Mouse (Mus musculus) ovary, postnatal 10 days (tissue): Measurements from ENCODE around the gene Plb1.

Experiments
- DNase-seq: peaks from one replicate; pipeline ENCODE4 v3.0.0; 2022; ENCODE audit warnings: low spot score

Gene Plb1

DNA sequence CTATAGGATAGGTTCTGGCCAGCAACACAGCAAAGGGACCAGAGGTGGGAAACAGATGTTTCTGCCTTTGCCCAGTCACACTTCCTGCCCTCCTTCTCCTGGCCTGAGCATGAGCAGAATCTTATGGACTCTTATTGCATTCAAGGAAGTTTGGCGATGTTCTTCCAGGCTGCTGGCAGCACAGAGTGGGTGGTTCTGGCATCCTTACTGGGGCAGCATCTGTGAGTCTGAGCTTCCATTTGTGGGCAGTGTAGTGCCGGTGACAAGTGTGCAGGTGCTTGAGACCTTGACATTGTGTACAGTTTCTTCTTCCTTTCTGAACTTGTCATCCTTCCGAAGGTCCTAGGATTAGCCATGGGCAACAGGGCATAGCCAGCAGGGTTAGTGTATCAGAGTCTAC, 12.9 kb downstream of the Plb1 start:
- no peak for DNase-seq

DNA sequence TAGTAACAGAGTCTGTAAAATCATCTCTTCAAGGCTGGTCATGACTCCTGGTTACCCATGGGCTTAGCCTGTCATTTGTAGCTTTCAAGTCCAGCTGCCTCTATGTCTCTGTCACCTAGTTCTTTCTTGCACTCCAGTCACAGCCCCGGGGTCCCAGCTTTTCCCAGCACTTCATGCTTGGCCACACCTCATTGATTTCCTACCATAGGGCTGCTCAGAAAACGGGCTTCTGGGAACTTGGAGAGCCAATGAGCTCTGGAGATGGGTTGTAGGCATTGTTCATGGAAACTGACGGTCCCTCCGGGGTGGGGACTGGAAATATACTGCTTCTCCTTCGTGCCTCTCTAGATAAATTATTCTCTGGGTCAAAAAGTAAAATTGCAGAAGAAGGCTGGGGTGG, 28.2 kb downstream of the Plb1 start:
- no peak for DNase-seq

DNA sequence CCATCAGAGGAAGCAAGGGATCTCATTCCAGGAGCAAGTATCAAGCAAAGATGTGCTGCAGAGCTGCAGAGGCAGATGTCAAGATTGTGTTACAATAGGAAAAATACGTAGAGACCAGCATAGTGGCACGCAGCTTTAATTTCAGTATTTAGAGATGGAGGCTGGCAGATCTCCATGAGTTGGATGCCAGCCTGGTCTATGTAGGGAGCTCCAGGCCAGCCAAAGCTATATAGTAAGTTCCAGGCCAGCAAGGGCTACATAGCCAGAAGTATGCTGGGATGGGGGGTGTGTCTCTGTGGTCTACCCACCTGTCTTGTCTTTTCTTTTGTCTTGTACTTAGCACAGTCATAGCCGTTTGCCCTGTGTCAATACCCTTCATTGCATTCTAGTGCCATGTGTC, 28.7 kb downstream of the Plb1 start:
- DNase-seq = no peak

DNA sequence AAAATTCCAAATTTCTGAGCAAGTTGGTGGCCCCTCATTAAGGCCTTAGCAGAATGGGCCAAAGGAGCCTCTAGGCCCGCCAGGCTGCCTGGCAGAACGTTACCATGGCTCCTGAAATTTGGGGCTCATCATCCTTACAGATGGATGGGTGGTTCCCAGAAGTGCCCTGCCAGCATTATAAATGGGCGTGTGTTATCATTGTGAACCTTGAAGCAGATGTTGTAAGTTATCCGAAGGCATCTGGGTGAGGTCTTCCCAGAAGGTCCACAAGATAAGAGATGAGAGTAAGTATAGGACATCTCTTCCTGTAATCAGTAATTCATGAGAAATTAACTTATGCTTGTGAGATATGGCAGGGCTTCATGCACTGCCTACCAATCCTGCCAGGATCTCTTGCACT, 30.0 kb downstream of the Plb1 start:
- no peak for DNase-seq

DNA sequence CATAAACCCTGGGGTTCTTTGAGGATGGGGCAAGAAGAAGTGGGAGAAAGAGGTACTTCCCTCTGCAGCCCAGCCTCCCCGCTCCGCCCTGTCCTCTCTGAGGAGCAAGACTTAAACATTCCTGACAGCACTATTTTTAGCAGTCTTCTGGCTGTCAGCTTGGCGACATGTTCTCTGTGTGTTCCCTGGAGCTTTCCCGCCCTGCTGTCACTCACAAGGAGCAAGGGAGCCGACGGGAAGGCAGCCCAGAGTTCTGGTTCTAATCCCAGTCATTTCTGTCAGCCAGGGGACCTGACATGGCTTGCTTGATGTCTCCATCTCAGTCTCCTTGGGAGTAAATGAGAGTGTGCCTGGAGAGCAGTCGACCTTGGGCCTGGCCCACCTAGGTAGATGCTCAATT, 40.0 kb downstream of the Plb1 start:
- no peak for DNase-seq

DNA sequence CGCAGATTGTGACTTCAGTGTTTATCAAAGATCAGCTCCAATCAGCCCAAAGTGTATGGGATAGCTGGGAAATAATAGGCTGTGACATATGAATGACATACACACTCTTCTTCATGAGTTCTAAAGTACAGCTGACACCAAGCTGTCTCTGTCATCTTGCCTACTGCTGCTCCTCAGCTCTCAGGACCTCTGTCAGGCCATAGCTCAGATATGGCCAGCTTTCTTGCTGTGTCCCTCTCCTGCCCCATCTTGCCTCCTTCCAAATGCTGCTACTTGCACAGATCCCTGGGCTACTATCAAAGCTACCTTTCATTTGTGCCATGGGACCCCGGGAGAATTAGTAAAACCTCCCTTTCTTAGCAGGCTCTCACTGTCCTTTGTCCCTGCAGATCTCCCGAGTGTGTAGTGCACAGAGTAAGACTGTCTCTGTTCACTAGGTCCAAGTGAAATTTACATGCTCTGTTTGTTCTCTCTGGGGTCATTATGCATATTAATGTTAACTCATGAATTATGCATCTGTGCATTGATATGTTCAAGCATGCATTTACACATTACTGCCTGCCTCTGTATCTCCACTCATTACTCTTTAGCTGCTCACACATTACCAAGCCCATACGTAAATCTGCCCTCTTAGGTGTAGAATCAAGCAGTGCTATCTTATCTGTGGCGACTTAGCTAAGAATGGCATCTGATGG, 45.6 kb downstream of the Plb1 start:
- no peak for DNase-seq

DNA sequence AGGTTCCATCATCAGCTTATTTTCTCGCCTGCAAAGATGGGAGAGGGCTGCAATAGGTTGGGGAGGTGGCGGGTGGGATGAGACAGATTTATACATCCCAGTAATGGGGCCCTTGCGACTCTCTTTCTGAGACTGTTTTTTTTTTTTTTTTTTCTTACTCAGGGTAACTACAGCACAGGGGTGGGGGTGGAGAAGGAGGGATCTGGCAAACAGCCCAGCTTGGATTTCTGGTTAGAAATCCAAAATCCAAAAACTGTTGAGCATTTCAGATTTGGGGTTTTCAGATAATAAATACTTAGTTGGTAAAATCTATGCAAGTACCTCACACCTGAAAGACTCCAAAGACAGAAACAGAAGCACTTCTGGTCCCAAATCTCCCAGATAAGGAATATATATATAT, 47.6 kb downstream of the Plb1 start:
- DNase-seq = no peak

DNA sequence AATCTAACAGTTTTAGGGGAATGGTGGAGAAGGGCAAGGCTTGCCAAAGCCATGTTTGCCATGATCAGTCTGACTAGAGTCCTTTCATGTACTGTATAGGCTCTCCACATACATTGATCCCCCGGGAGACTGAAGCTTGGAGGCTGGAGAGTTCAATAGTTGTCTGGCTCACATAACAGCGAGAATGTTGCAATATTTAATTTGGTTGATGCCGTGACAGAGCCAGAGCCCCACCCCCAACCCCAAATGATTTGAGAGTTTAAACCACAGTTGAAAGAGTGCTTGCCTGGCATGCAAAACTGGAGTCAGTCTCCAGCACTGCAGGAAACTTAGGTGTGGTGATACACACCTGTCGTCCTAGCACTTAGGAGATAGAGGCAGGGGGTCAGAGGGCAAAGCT, 49.8 kb downstream of the Plb1 start:
- DNase-seq = no peak

DNA sequence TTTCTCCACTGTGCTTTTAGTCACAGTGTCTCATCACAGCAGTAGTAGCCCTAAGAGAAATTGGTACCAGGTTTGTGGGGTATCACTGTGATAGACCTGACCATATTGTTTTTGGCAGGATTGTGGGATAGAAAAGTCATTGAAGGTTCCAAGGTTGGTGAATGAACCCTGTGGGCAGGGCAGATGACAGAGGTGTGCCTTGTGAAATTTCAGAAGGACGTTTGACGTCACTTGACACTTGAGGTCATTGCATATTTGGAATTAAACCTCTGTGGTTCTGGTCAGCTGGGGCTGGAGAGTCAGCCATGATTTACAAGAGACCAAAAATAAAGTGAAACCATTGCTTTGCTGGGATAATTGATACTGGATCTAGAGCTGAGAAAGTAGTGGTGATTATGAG, 50.9 kb downstream of the Plb1 start:
- no peak for DNase-seq

DNA sequence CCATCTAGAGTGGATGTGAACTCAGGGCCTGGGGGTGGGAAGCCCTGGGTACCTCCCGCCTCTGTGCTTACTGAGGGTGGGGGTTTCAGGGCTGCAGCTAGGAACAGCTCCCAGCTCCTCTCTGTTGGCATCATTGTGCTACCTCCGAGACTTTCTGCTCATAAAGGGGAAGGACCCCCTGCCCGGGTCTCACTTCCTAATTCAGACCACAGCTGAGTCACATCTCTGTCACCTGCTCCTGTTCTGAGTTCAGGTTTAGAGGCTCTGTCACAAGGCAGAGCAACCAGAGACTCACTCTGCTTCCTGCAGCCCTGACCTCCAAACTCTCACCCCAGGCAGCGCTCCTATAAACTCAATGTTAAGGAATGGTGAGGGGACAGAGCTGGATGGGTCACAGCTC, 53.8 kb downstream of the Plb1 start:
- no peak for DNase-seq

DNA sequence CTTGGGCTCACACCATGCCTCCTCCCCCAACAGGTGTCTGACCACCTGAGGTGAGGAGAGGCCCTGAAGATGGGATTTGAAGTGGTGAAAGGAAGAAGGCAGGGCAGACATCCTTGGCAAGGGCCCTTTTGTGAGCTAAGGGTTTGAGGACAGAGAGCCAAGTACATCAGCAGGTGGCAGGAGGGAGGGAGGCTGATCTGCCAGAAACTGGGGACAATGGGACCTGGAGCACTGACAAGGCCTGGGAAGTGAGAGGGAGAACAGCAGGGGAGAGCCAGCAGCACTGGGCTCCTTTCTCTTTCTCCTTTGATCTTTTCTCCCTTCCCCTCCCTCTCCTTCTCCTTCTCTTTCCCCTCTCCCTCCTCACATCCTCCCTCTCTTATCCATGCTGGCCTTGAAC, 55.5 kb downstream of the Plb1 start:
- DNase-seq = no peak

DNA sequence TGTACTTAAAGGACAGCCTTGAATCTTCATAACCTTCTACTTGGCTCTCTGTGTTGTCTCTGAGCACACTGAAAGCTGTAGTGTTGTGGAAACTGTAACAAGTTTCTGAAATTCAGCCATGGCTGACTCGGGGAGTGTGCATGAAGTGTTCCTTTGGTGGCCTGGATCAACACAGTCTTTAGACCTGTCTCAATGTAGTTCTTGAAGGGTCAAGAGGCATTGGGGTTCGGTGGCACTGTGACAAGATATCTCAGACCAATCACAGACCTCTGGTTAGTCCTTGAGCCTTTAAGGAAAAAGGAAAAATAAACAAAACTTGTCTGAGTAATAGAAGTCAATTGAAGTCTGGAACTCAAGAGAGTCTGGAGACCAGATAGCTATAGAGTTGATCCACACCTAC, 58.8 kb downstream of the Plb1 start:
- DNase-seq = no peak

DNA sequence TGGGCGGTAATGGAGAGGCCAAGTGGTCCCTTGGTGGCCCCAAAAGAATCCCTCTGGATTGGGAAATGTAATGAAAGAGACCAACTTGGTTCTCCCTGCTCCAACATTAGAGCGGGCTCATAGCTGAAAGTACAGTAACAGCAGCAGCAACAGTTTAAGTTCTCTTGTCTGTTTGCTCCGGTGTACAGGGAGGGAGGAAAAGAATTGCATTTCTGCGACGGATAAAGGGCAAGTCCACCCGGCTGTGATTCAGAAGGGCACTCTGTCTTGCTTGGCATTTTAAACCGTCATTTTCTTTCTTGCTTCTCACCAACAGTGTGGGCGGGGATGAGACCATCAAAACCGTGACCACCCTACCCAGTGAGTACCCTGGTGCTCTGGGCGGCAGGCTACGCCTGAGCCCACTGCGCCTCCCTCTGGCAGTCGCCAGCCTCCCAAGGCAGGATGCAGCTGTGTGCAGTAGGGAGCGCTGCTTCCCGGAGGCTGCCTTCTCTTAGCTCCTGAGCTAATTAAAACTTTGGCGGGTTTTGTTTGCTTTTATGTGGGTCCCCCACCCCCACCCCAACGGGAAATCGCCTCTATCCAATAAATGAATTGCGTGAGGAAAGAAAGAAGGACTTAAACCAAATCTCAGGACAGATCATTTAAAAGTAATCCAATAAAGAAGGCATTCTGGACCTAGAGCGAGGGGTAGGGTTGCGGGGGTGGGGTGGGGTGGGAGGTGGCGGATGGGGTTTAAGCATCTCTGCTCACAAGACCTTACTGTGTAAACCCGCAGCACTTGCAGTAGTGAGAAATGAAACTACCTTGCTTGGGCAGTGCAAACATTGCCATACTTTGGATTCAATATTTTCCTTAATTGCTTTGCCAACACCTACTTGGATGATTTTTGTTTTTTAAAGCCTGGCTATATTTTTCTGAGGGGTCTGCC, 70.7 kb downstream of the Plb1 start:
- DNase-seq = peak; percentile 19

DNA sequence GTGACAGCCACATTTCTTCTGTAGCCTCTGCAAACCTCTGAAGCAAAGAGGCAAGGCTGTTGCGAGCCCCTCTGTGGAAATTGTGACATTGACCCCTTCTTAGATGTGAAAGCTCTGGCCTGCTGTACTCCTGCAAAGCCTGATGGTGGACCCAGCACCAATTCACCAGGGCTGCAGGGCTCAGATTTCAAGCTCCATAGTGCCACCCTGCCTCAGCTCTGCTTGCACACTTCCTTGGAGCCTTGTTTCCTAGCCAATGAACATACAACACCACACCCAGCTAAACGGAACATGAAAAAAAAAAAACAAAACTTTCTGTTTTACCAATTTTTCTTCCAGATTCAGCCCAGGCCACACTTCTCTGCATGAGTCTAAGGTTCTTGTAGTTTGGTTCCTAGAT, 74.6 kb downstream of the Plb1 start:
- no peak for DNase-seq

DNA sequence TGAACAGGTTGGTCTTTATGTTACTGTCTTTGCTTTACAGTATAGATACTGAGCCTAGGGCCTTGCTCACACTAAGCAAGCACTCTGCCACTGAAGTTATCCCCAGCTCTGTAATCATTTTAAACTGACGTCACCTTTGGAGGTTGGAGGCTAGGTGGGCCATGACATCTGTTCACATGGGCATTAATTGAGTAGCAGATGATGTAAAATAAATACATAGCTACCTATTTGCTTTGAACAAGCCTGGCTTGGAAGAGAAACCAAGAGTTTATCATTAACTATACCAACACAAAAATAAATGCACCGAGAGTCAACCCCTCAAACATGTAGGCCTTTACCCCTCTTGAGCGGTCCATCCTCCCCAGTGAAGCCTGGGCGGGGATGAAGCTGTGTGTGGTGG, 76.1 kb downstream of the Plb1 start:
- DNase-seq = no peak

DNA sequence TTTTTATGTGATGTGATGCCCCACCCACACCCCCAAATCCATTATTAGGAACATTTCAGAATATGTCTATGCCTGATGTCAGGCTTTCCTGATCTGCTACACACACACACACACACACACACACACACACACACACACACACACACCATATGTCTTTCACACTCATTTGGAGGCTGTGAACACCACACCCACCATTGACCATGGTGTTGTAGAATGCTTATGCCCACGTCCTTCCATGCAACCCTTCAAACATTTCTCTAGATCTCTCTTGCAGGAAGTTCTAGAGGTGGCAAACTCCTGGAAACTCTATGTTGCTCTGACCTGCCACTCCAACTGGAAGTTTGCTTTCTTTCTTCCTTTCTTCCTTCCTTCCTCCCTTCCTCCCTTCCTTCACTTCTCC, 77.2 kb downstream of the Plb1 start:
- no peak for DNase-seq

DNA sequence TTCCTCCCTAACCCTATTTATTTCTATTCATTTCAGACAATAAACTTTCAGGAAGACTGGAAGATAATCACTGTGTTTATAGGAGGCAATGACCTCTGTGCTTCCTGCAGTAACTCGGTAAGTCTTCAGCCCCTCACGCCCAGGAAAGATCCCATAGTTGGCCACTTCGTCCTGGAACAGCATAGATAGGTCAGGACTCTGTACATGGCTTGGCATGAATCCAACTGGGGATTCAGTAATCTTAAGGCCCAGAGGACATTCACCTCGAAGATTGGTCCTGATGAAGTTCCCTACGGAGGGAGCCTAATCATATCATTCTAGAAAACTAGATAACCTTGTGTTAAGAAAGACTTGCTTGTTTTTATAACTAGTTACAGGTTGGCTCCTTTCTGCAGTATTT, 78.3 kb downstream of the Plb1 start:
- no peak for DNase-seq

DNA sequence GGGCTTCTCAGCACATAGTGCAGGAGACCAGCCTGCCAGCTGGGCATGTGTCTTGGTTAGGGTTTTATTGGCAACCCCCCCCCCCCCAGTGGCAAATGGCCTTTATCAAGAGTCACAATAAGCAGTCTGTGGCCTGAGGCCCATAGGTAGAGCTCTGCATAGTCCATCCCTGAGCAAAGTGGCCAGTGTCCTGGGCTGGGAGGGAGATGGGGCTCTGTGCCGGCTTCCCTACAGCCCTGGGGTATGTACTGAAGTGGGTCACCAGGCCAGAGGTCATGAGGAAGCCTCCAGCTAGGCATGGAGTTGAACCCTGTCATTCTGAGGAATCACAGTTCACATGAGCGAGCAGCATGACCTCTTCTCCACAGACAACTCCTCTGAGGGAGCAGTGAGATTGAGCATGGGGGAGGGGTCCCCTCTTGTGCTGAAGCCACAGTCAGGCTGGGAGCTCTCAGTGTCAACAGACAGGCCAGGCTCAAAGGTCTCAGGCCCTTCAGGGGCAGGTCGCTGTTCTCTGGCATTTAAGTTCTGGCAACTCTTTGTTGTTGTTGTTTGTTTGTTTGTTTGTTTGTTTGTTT, 79.2 kb downstream of the Plb1 start:
- no peak for DNase-seq

DNA sequence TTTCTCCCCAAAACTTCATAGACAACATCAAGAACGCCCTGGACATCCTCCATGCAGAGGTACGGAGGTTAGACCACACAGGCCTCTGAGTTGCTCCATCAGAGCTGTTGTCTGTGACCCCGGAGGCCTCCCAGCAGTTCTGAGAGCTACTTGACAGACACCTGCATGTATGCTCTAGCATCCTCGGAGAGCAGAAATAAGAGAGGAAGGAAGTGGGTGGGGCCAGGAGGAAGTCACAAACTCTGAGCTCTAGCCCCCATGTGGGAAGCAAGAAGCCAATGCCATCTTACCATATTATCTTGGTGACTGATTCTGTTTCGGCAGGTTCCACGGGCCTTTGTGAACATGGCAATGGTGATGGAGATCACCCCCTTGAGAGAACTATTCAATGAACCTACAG, 81.2 kb downstream of the Plb1 start:
- no peak for DNase-seq

DNA sequence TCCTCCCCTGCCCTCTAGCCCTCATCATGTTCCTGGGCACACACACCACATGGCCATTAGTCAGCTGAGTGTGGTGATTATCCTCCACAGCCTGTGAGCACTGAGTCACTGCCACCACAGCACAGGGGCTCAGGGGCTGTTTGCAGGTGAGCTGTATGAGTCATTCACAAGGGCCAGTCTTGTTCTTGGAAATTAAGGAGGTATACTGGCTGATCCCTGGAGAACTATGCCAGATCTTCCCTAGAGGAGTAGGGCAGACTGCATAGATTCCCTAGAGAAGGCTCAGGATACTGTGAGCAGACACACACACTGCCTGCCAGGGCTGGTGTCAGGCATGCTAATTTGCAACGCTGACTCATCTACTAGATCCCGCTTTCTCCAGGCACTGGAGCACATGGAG, 82.2 kb downstream of the Plb1 start:
- no peak for DNase-seq

DNA sequence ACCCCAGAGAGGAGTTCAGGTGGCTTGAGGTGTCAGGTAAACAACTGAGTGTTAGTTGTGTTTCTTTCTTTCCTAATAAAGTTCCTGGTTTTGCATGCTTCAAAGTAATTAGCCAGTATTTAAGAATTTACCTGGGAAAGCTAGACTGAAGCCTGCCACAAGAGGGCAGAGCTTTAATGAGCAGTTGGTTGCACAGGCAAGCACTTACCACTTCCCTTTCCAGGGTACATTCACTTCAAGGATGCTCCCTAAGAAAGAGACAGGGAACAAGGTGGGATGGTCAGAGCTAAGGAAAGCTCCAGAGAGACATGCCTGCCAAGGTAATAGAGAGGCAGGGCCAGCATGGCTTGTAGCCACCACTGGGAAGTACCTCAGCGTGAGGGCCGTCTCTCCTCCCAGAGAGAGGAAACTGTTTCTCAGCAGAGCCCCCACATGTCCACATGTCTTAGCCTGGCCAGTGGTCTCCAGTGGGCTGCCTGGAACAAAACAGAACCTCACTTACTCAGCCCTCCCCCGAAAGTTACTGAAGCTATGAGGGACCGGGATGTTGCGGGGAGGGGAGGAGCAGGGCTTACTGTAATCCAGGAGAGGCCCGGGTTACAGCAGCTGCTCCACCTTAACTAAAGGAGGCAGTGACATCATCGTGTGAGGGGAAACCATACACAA, 89.8 kb downstream of the Plb1 start:
- no peak for DNase-seq

DNA sequence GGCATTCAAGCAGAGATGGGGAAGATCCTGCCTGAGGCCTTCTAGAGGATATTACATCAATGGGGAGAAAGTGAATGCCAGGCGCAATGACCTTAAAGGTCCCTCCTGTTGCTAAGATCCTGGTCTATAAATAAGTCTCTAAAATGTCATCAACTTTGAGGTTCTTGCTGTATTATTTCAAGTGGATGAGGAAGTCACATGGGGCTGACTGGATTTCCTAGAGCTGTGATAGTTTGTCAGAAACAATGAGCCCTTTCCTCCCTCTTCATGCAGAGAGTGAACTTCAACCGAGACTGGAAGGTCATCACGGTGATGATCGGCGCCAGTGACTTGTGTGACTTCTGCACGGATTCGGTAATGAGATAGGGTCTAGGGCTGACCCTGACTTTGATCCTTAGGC, 95.6 kb downstream of the Plb1 start:
- DNase-seq = no peak

DNA sequence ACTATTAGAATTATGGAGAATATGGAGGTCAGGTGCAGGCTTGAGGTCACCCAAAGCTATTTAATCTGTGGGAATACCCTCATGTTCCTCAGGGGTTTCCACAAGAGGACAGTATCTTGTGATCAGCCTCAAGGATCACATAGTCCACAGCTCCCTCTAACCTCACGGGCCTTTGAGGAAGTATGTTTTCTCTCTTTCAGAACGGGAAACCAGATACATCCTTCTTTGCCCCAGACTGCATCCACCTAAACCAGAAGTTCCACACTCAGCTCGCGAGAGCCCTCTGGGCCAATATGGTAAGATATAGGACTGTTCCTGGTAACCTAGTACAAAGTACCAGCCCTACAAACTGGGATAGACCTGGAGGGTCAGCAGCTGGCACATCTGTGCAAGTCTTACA, 100.1 kb downstream of the Plb1 start:
- no peak for DNase-seq
